Mouse (Mus musculus) cortical plate, adult 2 months (tissue): ENCODE measurements around the gene Fam216a.

Experiments
- CTCF ChIP-seq: fragments of 200-500 bp; IDR thresholded peaks from 2 replicates; pipeline ENCODE4 v1.5.1; 2011; ENCODE audit warnings: mild to moderate bottlenecking, control low read depth, low read length; ENCODE audit not compliant: insufficient read depth; ENCODE audit errors: extremely low read depth
- POLR2A ChIP-seq: fragments of 200-500 bp; IDR thresholded peaks from 2 replicates; pipeline ENCODE4 v1.6.1; 2011; ENCODE audit warnings: mild to moderate bottlenecking, low read length, control low read depth; ENCODE audit not compliant: insufficient read depth; ENCODE audit errors: extremely low read depth

GRCm38 (mm10) chr5:122353807-122354491, 18.2 kb downstream of the Fam216a start, which contains the start of the genes Rad9b and Vps29:
- no peak for TF ChIP-seq CTCF
- TF ChIP-seq POLR2A = peak; percentile 46
